Mouse (Mus musculus): Measurements from ENCODE around the gene Carmil2. TPM values are rescaled to one million over a fixed set of nuclear protein-coding genes. Genes with fewer than 3 reads are reported as not detected.

Carmil2 gene
- polyA plus RNA-seq, 1 experiment from 2014 or later, result 3.9 TPM

DNA sequence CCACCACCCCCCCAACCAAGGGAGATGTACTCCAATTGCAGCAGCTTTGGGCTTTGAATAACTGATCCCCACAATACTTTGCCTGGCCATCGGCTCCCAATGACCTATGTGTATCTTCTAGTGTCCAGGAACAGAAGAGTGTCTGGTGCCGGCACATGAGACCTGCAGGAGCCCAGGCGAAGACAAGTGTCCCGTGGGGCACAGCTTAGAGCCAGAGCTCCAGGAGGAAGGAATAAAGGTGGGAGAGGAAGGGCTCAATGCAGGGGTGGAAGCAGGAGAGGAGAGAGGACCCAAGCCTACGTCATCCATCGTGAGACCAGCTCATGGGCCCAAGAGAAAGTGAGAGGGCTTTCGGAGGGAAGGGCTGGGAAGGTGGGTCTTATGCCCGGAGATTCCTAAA, 22.6 kb downstream of the Carmil2 start:
- no peaks in the 10 kb centered on the region for H3K9me3 ChIP-seq (ENCODE audit: control insufficient read depth, low read length)
- H3K9ac ChIP-seq (ENCODE audit: low read depth, low read length), result no peak overlapping the region
- H3K27ac ChIP-seq (ENCODE audit: low read depth, low read length), result no peak overlapping the region
- no peak for DNase-seq (ENCODE audit: low spot score)
- no peaks in the 10 kb centered on the region for H3K27me3 ChIP-seq (ENCODE audit: control insufficient read depth, insufficient read depth, low read length)
- no peaks in the 10 kb centered on the region for H3K36me3 ChIP-seq (ENCODE audit: control insufficient read depth, insufficient read depth, low read length)
- no peaks in the 10 kb centered on the region; the same call in 1 of the 2 replicates for H3K4me1 ChIP-seq (replicated peaks; ENCODE audit: control insufficient read depth, insufficient read depth, low read length)
- 95% methylated on average over 8 of the region's 8 CpGs for WGBS
- no peak overlapping the region for H3K4me3 ChIP-seq (ENCODE audit: low read depth, low read length)
- no peak overlapping the region for H3K4me2 ChIP-seq (replicated peaks; ENCODE audit: low read depth, low read length)
- ATAC-seq (ENCODE audit: low FRiP score), result no peak

DNA sequence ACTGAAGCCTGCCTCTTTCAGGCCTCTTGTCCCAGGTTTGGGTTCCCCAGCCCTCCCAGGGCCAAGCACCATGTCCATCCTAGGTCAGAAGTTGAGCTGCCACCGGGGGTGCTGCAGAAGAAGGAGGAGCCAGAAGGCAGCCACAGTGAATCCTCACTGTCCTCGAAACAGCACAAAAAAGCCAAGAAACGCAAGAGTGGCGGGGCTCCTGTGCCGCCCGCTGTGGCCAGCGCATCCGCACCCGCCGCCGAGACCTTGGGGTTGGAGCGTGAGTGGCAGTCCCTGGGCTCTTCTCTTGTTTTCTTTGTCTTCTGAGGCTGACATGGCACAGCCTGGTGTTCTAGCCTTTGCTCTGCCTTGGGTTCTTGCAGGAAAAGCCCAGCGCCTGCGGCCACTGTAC, 23.2 kb downstream of the Carmil2 start:
- 63% methylated on average over 14 of the region's 14 CpGs for WGBS
- H3K9me3 ChIP-seq (ENCODE audit: control insufficient read depth, low read length), result no peaks in the 10 kb centered on the region
- H3K4me1 ChIP-seq (replicated peaks; ENCODE audit: control insufficient read depth, insufficient read depth, low read length), result no peaks in the 10 kb centered on the region; the same call in 1 of the 2 replicates
- H3K4me3 ChIP-seq (ENCODE audit: low read depth, low read length), result no peak overlapping the region
- no peak overlapping the region for H3K4me2 ChIP-seq (replicated peaks; ENCODE audit: low read depth, low read length)
- no peaks in the 10 kb centered on the region for H3K36me3 ChIP-seq (ENCODE audit: control insufficient read depth, insufficient read depth, low read length)
- no peak overlapping the region for H3K9ac ChIP-seq (ENCODE audit: low read depth, low read length)
- no peak overlapping the region for H3K27ac ChIP-seq (ENCODE audit: low read depth, low read length)
- no peaks in the 10 kb centered on the region for H3K27me3 ChIP-seq (ENCODE audit: control insufficient read depth, insufficient read depth, low read length)
- ATAC-seq (ENCODE audit: low FRiP score) (no peak), DNase-seq (ENCODE audit: low spot score) (no peak)

DNA sequence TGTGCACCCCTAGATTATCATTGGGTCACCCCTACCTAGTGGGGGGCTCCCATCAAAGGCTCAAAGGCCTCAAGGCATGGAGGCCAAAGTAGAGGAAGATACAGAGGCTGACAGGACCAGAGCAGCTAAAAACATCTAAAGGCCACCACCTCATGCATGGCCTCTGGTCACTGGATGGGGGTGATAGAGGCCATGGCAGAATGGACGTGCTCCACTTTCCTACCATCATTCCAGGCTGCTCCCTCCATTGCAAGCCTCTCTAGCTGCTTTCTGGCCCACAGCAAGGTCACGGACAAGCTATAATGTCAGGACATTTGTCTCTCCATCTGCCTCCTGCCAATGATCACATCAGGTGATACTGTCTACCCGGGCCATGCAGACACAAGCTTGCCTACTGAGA, 26.2 kb downstream of the Carmil2 start:
- 0 out of 2 replicates have a peak, but pooled peaks cover 2% of the 10 kb centered on the region for H3K36me3 ChIP-seq (ENCODE audit: control insufficient read depth, insufficient read depth, low read length)
- no peaks in the 10 kb centered on the region; the same call in 1 of the 2 replicates for H3K4me1 ChIP-seq (replicated peaks; ENCODE audit: control insufficient read depth, insufficient read depth, low read length)
- H3K4me2 ChIP-seq (replicated peaks; ENCODE audit: low read depth, low read length), result no peak overlapping the region
- H3K9me3 ChIP-seq (ENCODE audit: control insufficient read depth, low read length), result no peaks in the 10 kb centered on the region
- no peak overlapping the region for H3K9ac ChIP-seq (ENCODE audit: low read depth, low read length)
- no peak for DNase-seq (ENCODE audit: low spot score)
- ATAC-seq (ENCODE audit: low FRiP score), result no peak
- WGBS, result 84% methylated on average over 3 of the region's 3 CpGs
- H3K4me3 ChIP-seq (ENCODE audit: low read depth, low read length), result no peak overlapping the region
- no peak overlapping the region for H3K27ac ChIP-seq (ENCODE audit: low read depth, low read length)
- no peaks in the 10 kb centered on the region for H3K27me3 ChIP-seq (ENCODE audit: control insufficient read depth, insufficient read depth, low read length)

DNA sequence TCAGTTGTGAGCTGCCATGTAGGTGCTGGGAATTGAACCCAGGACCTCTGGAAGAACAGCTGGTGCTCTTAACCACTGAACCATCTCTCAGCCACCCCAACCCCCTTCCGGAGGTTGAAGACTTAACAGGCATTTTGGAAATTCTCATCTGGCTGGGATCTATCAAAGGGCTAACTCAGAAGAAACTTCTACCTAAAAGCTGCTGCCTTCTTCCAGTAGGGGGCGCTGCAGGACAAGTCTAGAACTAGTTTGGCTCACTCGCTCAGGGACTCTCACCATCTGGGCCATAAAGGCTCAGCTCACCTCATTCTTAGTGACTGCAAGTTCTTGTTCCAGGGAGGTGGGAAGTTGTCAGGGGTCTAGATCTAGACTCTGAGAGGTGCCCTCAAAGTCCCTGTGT, 28.1 kb downstream of the Carmil2 start:
- Histone ChIP-seq H3K4me1 (replicated peaks; ENCODE audit: control insufficient read depth, insufficient read depth, low read length) (no peaks in the 10 kb centered on the region), H3K9me3 (ENCODE audit: control insufficient read depth, low read length) (no peaks in the 10 kb centered on the region), H3K27ac (ENCODE audit: low read depth, low read length) (no peak overlapping the region), H3K4me2 (replicated peaks; ENCODE audit: low read depth, low read length) (no peak overlapping the region), H3K36me3 (ENCODE audit: control insufficient read depth, insufficient read depth, low read length) (0 out of 2 replicates have a peak, but pooled peaks cover 2% of the 10 kb centered on the region), H3K27me3 (ENCODE audit: control insufficient read depth, insufficient read depth, low read length) (no peaks in the 10 kb centered on the region), H3K9ac (ENCODE audit: low read depth, low read length) (no peak overlapping the region), H3K4me3 (ENCODE audit: low read depth, low read length) (no peak overlapping the region)
- WGBS, result 5% methylated on average over 3 of the region's 3 CpGs
- peak; percentile 93 for DNase-seq (ENCODE audit: low spot score)
- peak; percentile 43 for ATAC-seq (ENCODE audit: low FRiP score)

DNA sequence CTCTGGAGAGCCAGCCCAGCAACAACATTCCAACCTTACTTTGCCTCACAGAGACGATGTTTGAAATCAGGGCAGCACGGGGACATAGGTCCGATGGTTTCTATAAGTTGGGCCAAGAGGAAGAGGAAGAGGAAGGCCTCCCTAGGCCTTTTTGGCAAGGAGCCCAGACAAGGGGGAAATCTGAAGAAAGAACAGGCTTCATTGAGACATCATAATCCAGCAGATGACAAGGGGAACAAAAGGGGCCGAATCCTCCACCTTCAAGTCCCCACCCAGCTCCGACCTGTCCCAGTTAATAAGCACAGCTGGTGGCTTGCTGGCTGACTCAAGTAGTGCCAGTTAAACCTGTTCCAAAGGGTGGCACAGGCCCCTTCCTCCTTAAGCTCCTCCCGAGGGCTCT, 29.0 kb downstream of the Carmil2 start:
- Histone ChIP-seq H3K4me2 (replicated peaks; ENCODE audit: low read depth, low read length) (no peak overlapping the region), H3K4me3 (ENCODE audit: low read depth, low read length) (no peak overlapping the region), H3K27ac (ENCODE audit: low read depth, low read length) (no peak overlapping the region), H3K9ac (ENCODE audit: low read depth, low read length) (no peak overlapping the region), H3K36me3 (ENCODE audit: control insufficient read depth, insufficient read depth, low read length) (0 out of 2 replicates have a peak, but pooled peaks cover 2% of the 10 kb centered on the region), H3K4me1 (replicated peaks; ENCODE audit: control insufficient read depth, insufficient read depth, low read length) (no peaks in the 10 kb centered on the region), H3K27me3 (ENCODE audit: control insufficient read depth, insufficient read depth, low read length) (no peaks in the 10 kb centered on the region), H3K9me3 (ENCODE audit: control insufficient read depth, low read length) (no peaks in the 10 kb centered on the region)
- WGBS, result 82% methylated on average over 6 of the region's 6 CpGs
- ATAC-seq (ENCODE audit: low FRiP score) (no peak), DNase-seq (ENCODE audit: low spot score) (no peak)

DNA sequence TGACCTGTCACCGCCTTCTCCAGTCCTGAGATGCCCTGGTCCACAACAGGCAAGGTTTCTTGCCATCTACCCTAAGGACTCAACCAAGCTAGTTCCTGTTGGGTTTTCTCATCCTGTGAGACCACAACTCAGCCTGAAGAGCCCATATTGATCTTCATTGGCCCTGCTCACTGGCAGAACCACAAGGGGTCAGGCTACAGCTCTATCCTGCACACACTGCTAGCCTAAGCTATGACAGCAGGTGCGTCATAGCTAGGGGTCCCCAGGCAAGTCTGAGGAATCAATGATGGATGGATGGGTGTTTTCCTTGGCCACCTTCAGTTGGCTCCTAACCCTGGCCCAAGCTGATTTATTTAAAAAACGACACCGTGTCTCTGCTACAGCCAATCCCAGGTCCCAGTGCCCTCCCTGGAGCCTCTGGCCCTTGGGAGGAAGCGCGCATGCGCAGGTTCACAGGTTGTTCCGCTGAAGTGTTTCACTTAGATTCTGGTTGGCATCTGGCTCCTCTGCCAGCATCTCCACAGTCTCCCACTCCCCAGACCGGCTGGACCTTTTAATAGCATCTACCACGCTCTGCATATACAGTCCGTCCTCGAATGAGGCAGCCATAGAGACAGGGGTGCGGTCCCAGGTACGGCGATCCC, 30.4 kb downstream of the Carmil2 start:
- Histone ChIP-seq H3K4me2 (replicated peaks; ENCODE audit: low read depth, low read length) (no peak overlapping the region), H3K9ac (ENCODE audit: low read depth, low read length) (no peak overlapping the region), H3K27ac (ENCODE audit: low read depth, low read length) (no peak overlapping the region), H3K27me3 (ENCODE audit: control insufficient read depth, insufficient read depth, low read length) (no peaks in the 10 kb centered on the region), H3K4me1 (replicated peaks; ENCODE audit: control insufficient read depth, insufficient read depth, low read length) (no peaks in the 10 kb centered on the region), H3K9me3 (ENCODE audit: control insufficient read depth, low read length) (no peaks in the 10 kb centered on the region), H3K36me3 (ENCODE audit: control insufficient read depth, insufficient read depth, low read length) (0 out of 2 replicates have a peak, but pooled peaks cover 2% of the 10 kb centered on the region), H3K4me3 (ENCODE audit: low read depth, low read length) (no peak overlapping the region)
- no peak for DNase-seq (ENCODE audit: low spot score)
- no peak for ATAC-seq (ENCODE audit: low FRiP score)
- 93% methylated on average over 15 of the region's 15 CpGs for WGBS

DNA sequence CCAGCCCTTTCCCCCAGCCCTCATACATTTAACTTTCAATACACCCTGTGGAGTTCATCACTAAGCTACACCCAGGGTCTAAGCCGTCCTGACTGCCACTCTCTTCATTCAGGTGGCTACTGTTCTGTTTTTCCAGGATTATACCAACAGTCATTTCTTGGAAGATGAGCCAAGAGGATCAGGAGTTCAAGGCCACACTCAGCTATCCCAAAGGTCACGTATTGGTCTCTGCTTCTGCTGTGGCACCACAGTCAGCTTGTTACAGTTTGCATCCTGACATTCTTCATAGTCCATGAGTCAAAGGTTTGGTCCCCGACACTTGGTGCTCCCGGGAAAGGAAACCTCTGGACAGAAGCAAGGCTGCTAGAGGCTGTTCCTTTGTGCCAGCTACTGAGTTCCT, 33.6 kb downstream of the Carmil2 start:
- H3K4me1 ChIP-seq (replicated peaks; ENCODE audit: control insufficient read depth, insufficient read depth, low read length), result no peaks in the 10 kb centered on the region
- WGBS, result 87% methylated on average over 4 of the region's 4 CpGs
- no peak for ATAC-seq (ENCODE audit: low FRiP score)

DNA sequence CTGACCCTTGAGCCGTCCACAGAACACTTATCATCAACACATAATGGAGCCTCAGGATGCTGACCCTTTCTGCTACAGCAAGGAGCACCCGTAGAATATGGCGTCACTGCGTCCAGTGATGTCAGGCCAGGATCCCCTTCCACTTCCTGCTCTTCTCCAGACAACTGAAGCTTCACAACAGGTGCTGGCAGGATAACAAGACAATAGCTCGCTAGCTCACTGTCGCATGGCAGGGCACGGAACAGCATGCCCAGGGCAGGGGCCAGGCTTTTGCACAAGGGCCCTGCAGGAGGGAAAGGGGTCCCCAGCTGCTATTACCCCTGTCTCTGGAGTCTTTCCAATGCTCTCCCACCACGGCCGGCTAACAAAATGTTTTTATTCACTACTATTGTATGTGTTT, 36.8 kb downstream of the Carmil2 start:
- Histone ChIP-seq H3K36me3 (ENCODE audit: control insufficient read depth, insufficient read depth, low read length) (no peaks in the 10 kb centered on the region), H3K27me3 (ENCODE audit: control insufficient read depth, insufficient read depth, low read length) (no peaks in the 10 kb centered on the region), H3K4me3 (ENCODE audit: low read depth, low read length) (no peak overlapping the region), H3K4me2 (replicated peaks; ENCODE audit: low read depth, low read length) (no peak overlapping the region), H3K9me3 (ENCODE audit: control insufficient read depth, low read length) (no peaks in the 10 kb centered on the region), H3K4me1 (replicated peaks; ENCODE audit: control insufficient read depth, insufficient read depth, low read length) (no peaks in the 10 kb centered on the region), H3K9ac (ENCODE audit: low read depth, low read length) (no peak overlapping the region), H3K27ac (ENCODE audit: low read depth, low read length) (no peak overlapping the region)
- no peak for ATAC-seq (ENCODE audit: low FRiP score)
- DNase-seq (ENCODE audit: low spot score), result no peak
- 95% methylated on average over 9 of the region's 9 CpGs for WGBS

More for the DNA sequence above, 33.6 kb downstream of the Carmil2 start:
- no peak for DNase-seq (ENCODE audit: low spot score)
- Histone ChIP-seq H3K27ac (ENCODE audit: low read depth, low read length) (no peak overlapping the region), H3K9me3 (ENCODE audit: control insufficient read depth, low read length) (no peaks in the 10 kb centered on the region), H3K4me3 (ENCODE audit: low read depth, low read length) (no peak overlapping the region), H3K27me3 (ENCODE audit: control insufficient read depth, insufficient read depth, low read length) (no peaks in the 10 kb centered on the region), H3K4me2 (replicated peaks; ENCODE audit: low read depth, low read length) (no peak overlapping the region), H3K36me3 (ENCODE audit: control insufficient read depth, insufficient read depth, low read length) (0 out of 2 replicates have a peak, but pooled peaks cover 2% of the 10 kb centered on the region), H3K9ac (ENCODE audit: low read depth, low read length) (no peak overlapping the region)

DNA sequence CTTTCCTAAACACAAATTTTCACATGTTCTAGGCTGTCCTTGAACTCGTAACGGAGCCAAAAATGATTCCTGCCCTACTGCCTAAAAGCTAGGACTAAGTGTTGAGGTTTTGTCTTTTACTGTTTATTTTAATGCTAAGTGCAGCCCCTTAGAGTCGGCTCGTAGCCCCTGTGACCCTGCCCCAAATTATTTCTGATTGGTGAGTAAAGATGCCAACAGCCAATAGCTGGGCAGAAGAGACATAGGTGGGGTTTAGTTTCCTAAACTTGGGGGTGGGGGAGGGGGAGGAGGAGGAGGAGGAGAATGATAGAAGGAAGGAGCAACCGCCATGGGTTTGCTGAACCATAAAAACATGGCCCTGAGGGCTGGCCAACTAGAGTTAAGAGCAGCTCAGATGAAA, 39.7 kb downstream of the Carmil2 start:
- no peak overlapping the region for H3K4me2 ChIP-seq (replicated peaks; ENCODE audit: low read depth, low read length)
- ATAC-seq (ENCODE audit: low FRiP score) (no peak), DNase-seq (ENCODE audit: low spot score) (no peak)
- H3K27ac ChIP-seq (ENCODE audit: low read depth, low read length), result no peak overlapping the region
- no peak overlapping the region for H3K4me3 ChIP-seq (ENCODE audit: low read depth, low read length)
- no peak overlapping the region for H3K9ac ChIP-seq (ENCODE audit: low read depth, low read length)
- no peaks in the 10 kb centered on the region for H3K27me3 ChIP-seq (ENCODE audit: control insufficient read depth, insufficient read depth, low read length)
- WGBS, result 85% methylated on average over 5 of the region's 5 CpGs
- no peaks in the 10 kb centered on the region for H3K36me3 ChIP-seq (ENCODE audit: control insufficient read depth, insufficient read depth, low read length)
- no peaks in the 10 kb centered on the region for H3K9me3 ChIP-seq (ENCODE audit: control insufficient read depth, low read length)
- H3K4me1 ChIP-seq (replicated peaks; ENCODE audit: control insufficient read depth, insufficient read depth, low read length), result no peaks in the 10 kb centered on the region
